Mouse (Mus musculus) embryonic facial prominence, embryonic 14.5 days (tissue): ENCODE measurements at regions not wholly inside any gene's neighbourhood (a gene's known extent, or its start where the extent isn't known, plus 50 kb on each side); places are given as distances from the start of the nearest gene placed in this dataset.

Experiments used
- ATAC-seq: fragments of 200-750 bp; cut with Nextera tagmentation; 2 replicates; pipeline ENCODE4 v1.8.0; 2017; ENCODE audit warnings: low read depth, moderate number of reproducible peaks, moderate TSS enrichment
- DNase-seq: peaks from one replicate; pipeline ENCODE4 v3.0.0-alpha.2; 2015; ENCODE audit warnings: low spot score
- H3K27ac ChIP-seq: fragments of 300-500 bp; sonication (generic); replicated peaks from 2 replicates; pipeline ENCODE4 v1.5.1; 2014; ENCODE audit warnings: low read depth, mild to moderate bottlenecking, low read length, moderate library complexity
- H3K27me3 ChIP-seq: fragments of 300-500 bp; sonication (generic); replicated peaks from 2 replicates; pipeline ENCODE4 v1.6.1; 2014; ENCODE audit warnings: low read length; ENCODE audit not compliant: control insufficient read depth, insufficient read depth
- H3K36me3 ChIP-seq: fragments of 300-500 bp; sonication (generic); 2 replicates; pipeline ENCODE4 v1.6.1; 2014; ENCODE audit warnings: low read length, mixed read lengths; ENCODE audit not compliant: control insufficient read depth, insufficient read depth
- H3K4me1 ChIP-seq: fragments of 300-500 bp; sonication (generic); 2 replicates; pipeline ENCODE4 v1.6.1; 2014; ENCODE audit warnings: antibody characterized with exemption, low read length; ENCODE audit not compliant: control insufficient read depth, insufficient read depth
- H3K4me2 ChIP-seq: fragments of 300-500 bp; sonication (generic); 2 replicates; pipeline ENCODE4 v1.6.1; 2014; ENCODE audit warnings: low read depth, mild to moderate bottlenecking, low read length, moderate library complexity, mixed read lengths
- H3K4me3 ChIP-seq: fragments of 300-500 bp; sonication (generic); 2 replicates; pipeline ENCODE4 v1.5.1; 2014; ENCODE audit warnings: low read depth, mild to moderate bottlenecking, low read length
- H3K9ac ChIP-seq: fragments of 300-500 bp; sonication (generic); 2 replicates; pipeline ENCODE4 v1.6.1; 2014; ENCODE audit warnings: low read depth, mild to moderate bottlenecking, low read length, moderate library complexity, mixed read lengths
- H3K9me3 ChIP-seq: fragments of 300-500 bp; sonication (generic); 2 replicates; pipeline ENCODE4 v1.6.1; 2016; ENCODE audit warnings: low read length; ENCODE audit not compliant: control insufficient read depth
- WGBS: fragments of 180-500 bp; shearing (Covaris S2); extraction: QIAGEN DNeasy Blood & Tissue Kit; methylation state at CpG from one replicate; pipeline ENCODE4 v1.1.7; 2014; 5-methylcytosine and 5-hydroxymethylcytosine counted together

GRCm38 (mm10) chr4:30933030-30933987 lies 1030.6 kb upstream of the Map3k7 start:
- ATAC-seq (no peak), DNase-seq (peak; percentile 10)
- Histone ChIP-seq H3K36me3 (no peaks in the 10 kb centered on the region), H3K27ac (no peak overlapping the region), H3K9ac (no peak overlapping the region), H3K9me3 (no peaks in the 10 kb centered on the region), H3K4me2 (no peak overlapping the region), H3K4me3 (no peak overlapping the region), H3K27me3 (no peaks in the 10 kb centered on the region), H3K4me1 (no peaks in the 10 kb centered on the region)
- WGBS, result 66% methylated on average over 5 of the region's 5 CpGs

- WGBS, result 74% methylated on average over 4 of the region's 4 CpGs
- H3K27ac ChIP-seq, result no peak overlapping the region
- no peak overlapping the region for H3K9ac ChIP-seq
- H3K27me3 ChIP-seq, result no peaks in the 10 kb centered on the region
- no peak overlapping the region for H3K4me3 ChIP-seq
- no peaks in the 10 kb centered on the region for H3K4me1 ChIP-seq
- no peaks in the 10 kb centered on the region for H3K36me3 ChIP-seq
- ATAC-seq (no peak), DNase-seq (peak; percentile 7)
- no peak overlapping the region for H3K4me2 ChIP-seq
- H3K9me3 ChIP-seq, result no peaks in the 10 kb centered on the region
Observed at GRCm38 (mm10) chr4:30983611-30984010, 980.3 kb upstream of the Map3k7 start.

DNA sequence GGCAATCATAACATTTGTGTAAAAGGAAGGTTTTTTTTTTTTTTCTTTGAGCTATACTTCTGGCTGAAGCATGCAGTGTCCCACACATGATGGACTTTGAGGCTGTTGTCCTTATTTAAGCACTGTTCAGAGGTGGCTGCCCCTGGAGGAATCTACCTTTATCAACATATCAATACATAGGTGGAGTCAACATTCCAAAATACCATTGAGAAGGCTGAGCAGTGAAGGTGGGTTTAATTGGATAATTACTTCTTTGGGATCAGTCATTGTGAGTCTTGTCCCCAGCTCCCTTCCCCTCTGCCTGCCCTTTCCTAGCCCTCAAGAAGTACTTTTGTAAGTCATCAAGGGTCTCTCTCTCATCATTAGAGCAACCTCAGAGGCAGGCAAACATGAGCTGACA lies 951.9 kb upstream of the Map3k7 start:
- H3K36me3 ChIP-seq, result no peaks in the 10 kb centered on the region
- no peaks in the 10 kb centered on the region for H3K27me3 ChIP-seq
- no peaks in the 10 kb centered on the region for H3K4me1 ChIP-seq
- no peak overlapping the region for H3K4me3 ChIP-seq
- H3K9ac ChIP-seq, result no peak overlapping the region
- H3K9me3 ChIP-seq, result no peaks in the 10 kb centered on the region
- DNase-seq (no peak), ATAC-seq (no peak)
- no peak overlapping the region for H3K4me2 ChIP-seq
- no peak overlapping the region for H3K27ac ChIP-seq

DNA sequence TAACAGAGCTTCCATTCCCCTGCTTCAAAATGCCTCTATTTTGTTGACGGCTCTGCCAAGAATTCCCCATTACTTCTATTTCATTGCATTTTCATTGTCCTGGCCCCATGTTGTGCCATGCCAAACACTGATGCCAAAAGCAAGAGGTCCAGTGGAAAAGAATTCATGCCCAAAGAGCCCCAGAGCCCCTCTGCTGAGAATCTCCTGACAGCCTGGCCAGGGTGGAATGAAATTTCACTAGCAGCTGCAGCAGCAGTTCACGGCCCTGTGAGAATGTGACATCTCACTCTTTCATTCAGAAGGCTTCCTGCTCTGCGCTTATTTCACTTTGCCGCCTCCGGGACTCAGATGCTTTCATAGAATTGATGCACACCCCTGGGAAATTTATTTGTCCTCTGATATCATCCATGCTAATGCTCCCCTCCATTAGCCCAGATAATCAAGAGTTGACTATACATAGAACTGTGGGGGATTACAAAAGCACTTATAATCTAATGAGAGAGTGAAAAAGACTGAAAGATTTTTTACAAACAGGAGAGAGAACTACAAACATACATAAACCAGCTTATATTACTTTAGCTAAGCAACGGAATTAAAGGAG lies 911.7 kb upstream of the Map3k7 start:
- Histone ChIP-seq H3K9me3 (no peaks in the 10 kb centered on the region), H3K9ac (no peak overlapping the region), H3K4me3 (no peak overlapping the region), H3K27ac (no peak overlapping the region), H3K4me1 (no peaks in the 10 kb centered on the region), H3K27me3 (no peaks in the 10 kb centered on the region), H3K36me3 (no peaks in the 10 kb centered on the region), H3K4me2 (no peak overlapping the region)
- ATAC-seq (no peak), DNase-seq (peak; percentile 20)
- WGBS, result 73% methylated on average over 6 of the region's 6 CpGs

GRCm38 (mm10) chr4:31076236-31076635 lies 887.7 kb upstream of the Map3k7 start:
- no peak overlapping the region for H3K9ac ChIP-seq
- 79% methylated on average over 3 of the region's 3 CpGs for WGBS
- no peaks in the 10 kb centered on the region for H3K9me3 ChIP-seq
- H3K36me3 ChIP-seq, result no peaks in the 10 kb centered on the region
- H3K4me1 ChIP-seq, result no peaks in the 10 kb centered on the region
- no peak for DNase-seq
- H3K27ac ChIP-seq, result no peak overlapping the region
- ATAC-seq, result no peak
- H3K4me3 ChIP-seq, result no peak overlapping the region
- no peak overlapping the region for H3K4me2 ChIP-seq
- H3K27me3 ChIP-seq, result no peaks in the 10 kb centered on the region

DNA sequence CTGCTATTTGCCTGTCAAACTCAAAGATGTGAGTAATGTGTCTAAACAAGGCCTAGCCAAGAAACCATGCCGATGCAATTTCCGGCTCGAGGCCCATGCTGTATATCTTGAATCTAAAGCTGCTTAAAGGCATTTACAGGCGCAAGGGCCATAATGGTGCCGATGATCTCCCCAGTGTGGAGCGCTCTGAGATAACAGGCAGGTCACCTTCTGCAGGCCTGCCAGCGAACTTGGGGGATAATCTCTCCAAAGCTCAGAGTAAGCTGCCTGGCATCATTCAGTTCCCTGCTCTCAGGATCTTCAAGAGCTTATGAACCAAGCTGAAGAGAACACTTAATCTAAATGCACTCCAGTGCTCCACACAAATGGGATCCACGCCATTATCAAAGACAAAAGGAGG lies 842.3 kb upstream of the Map3k7 start:
- ATAC-seq (no peak), DNase-seq (peak; percentile 1)
- no peaks in the 10 kb centered on the region for H3K4me1 ChIP-seq
- H3K27me3 ChIP-seq, result no peaks in the 10 kb centered on the region
- no peaks in the 10 kb centered on the region for H3K36me3 ChIP-seq
- H3K9me3 ChIP-seq, result 0 out of 2 replicates have a peak, but pooled peaks cover 2% of the 10 kb centered on the region
- 78% methylated on average over 8 of the region's 8 CpGs for WGBS
- no peak overlapping the region for H3K27ac ChIP-seq
- no peak overlapping the region for H3K4me2 ChIP-seq
- no peak overlapping the region for H3K9ac ChIP-seq
- no peak overlapping the region for H3K4me3 ChIP-seq

- Histone ChIP-seq H3K4me2 (no peak overlapping the region), H3K4me3 (no peak overlapping the region), H3K4me1 (no peaks in the 10 kb centered on the region), H3K36me3 (no peaks in the 10 kb centered on the region), H3K27me3 (no peaks in the 10 kb centered on the region), H3K27ac (no peak overlapping the region), H3K9ac (no peak overlapping the region), H3K9me3 (no peaks in the 10 kb centered on the region)
- ATAC-seq, result no peak
- whole genome bisulfite sequencing, result 75% methylated on average over 1 of the region's 1 CpGs
- DNase-seq, result no peak
Observed at GRCm38 (mm10) chr4:31143166-31143565, 820.7 kb upstream of the Map3k7 start.

GRCm38 (mm10) chr4:31167431-31167830 lies 796.5 kb upstream of the Map3k7 start:
- H3K4me2 ChIP-seq, result no peak overlapping the region
- H3K4me3 ChIP-seq, result no peak overlapping the region
- H3K27ac ChIP-seq, result no peak overlapping the region
- DNase-seq (no peak), ATAC-seq (no peak)
- 70% methylated on average over 4 of the region's 4 CpGs for WGBS
- no peaks in the 10 kb centered on the region for H3K27me3 ChIP-seq
- H3K9ac ChIP-seq, result no peak overlapping the region
- no peaks in the 10 kb centered on the region for H3K4me1 ChIP-seq
- H3K9me3 ChIP-seq, result no peaks in the 10 kb centered on the region
- H3K36me3 ChIP-seq, result no peaks in the 10 kb centered on the region

DNA sequence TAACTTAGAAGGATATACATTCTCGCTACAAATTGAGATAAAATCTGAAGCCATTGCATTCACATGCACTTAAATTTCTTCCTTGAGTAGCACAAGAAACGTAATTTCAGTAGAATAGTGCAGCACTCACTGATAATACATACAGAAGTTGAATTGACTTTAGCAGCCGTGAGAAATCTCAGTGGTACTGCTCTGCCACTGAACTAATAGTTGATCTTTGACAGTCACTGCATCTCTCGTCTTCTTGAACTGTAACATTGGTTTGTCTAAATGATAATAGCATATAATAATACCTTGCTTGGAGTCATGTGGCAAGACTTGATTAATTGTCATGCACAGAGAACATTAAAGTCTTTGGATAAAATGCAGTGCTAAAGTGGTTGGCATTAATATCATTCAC lies 795.5 kb upstream of the Map3k7 start:
- WGBS, result 76% methylated on average over 4 of the region's 4 CpGs
- no peak for DNase-seq
- H3K9ac ChIP-seq, result no peak overlapping the region
- H3K27ac ChIP-seq, result no peak overlapping the region
- no peaks in the 10 kb centered on the region for H3K27me3 ChIP-seq
- H3K4me1 ChIP-seq, result no peaks in the 10 kb centered on the region
- no peak overlapping the region for H3K4me3 ChIP-seq
- H3K9me3 ChIP-seq, result no peaks in the 10 kb centered on the region
- H3K4me2 ChIP-seq, result no peak overlapping the region
- no peaks in the 10 kb centered on the region for H3K36me3 ChIP-seq
- no peak for ATAC-seq
